10 mouse cellular contexts compared by ENCODE assay signal in the genomic region with DNA sequence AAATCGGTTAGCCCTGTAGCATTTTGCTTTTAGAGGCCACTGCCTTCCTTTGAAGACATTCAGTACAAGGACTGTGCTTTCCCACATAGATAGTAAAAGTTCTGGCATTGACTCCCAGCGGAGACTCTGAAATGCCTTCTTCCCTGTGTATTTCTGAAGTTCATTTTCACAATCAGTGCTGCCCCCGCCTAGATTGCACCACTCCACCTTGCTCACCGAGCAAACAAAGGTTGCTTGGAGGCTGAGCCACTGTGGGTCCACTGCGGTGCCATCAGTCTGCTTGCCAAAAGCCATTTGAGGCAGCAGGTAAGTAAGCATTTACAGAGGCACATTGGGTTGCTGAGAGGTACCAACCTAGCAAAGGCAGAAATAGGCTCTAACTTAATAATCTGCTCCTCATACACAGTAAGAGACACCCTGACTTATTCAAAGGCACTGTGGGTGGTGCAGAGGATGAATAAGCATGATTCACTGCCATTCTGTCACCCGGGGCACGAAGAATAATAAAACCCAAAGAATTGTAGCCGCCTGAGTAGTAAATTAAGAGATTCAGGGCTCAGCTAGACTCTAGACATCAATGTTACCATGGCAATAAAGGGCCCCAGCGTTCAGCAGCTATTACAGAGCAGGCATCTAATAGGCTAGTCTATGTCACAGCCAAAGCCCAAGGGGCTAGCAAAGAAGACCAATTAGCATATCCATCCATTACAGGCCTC. TPM values are rescaled to one million over a fixed set of nuclear protein-coding genes. Genes with fewer than 3 reads are reported as not detected.
A peak's percentile ranks its signal among the peaks of the same experiment; 100 is the strongest.
DNase-seq lines count a peak whose midpoint lies in the region; ATAC-seq and TF ChIP-seq lines count a peak whose summit lies in the region.
"Had no signal": no experiment of that assay in that cellular context is flagged by ENCODE, and none has a peak within 500 bp of the region (broad histone marks: within the 10 kb centered on the region; RNA-seq: fewer than 3 reads in every experiment).

No protein-coding gene starts in this region.

- WGBS in kidney, postnatal 0 days: 55% methylated on average over 9 of the region's 9 CpGs
- WGBS in hindbrain, embryonic 12.5 days: 56% methylated on average over 9 of the region's 9 CpGs
- WGBS in midbrain, embryonic 15.5 days: 44% methylated on average over 9 of the region's 9 CpGs

- no peak for ATAC-seq in kidney, postnatal 0 days (replicated peaks; ENCODE audit: low FRiP score, low read depth)
- peak; percentile 97 for ATAC-seq in hindbrain, embryonic 12.5 days (ENCODE audit: low FRiP score)
- peak; percentile 97 for ATAC-seq in midbrain, embryonic 15.5 days (replicated peaks)

- no peak overlapping the region for H3K4me3 ChIP-seq in kidney, postnatal 0 days (replicated peaks; ENCODE audit: low read depth, low read length)
- no peak overlapping the region for H3K4me3 ChIP-seq in hindbrain, embryonic 12.5 days
- no peak overlapping the region for H3K4me3 ChIP-seq in midbrain, embryonic 15.5 days
- H3K4me3 ChIP-seq: limb, embryonic 13.5 days had no signal

- H3K27ac ChIP-seq in kidney, postnatal 0 days: no peak overlapping the region
- H3K27ac ChIP-seq in hindbrain, embryonic 12.5 days: peak overlapping the region; percentile 80
- H3K27ac ChIP-seq in midbrain, embryonic 15.5 days: peak overlapping the region; percentile 65
- H3K27ac ChIP-seq: limb, embryonic 13.5 days had no signal

- no peak for TF ChIP-seq CTCF in kidney, postnatal 0 days (IDR thresholded peaks at IDR 0.05; ENCODE audit: low read depth)

- no peaks in the 10 kb centered on the region for H3K36me3 ChIP-seq in kidney, postnatal 0 days (ENCODE audit: insufficient read depth, low read length)
- no peaks in the 10 kb centered on the region for H3K36me3 ChIP-seq in hindbrain, embryonic 12.5 days
- H3K36me3 ChIP-seq in midbrain, embryonic 15.5 days (replicated peaks): no peaks in the 10 kb centered on the region
- H3K36me3 ChIP-seq: limb, embryonic 13.5 days had no signal

- H3K27me3 ChIP-seq in kidney, postnatal 0 days (ENCODE audit: insufficient read depth, low read length): no peaks in the 10 kb centered on the region
- no peaks in the 10 kb centered on the region for H3K27me3 ChIP-seq in hindbrain, embryonic 12.5 days
- no peaks in the 10 kb centered on the region for H3K27me3 ChIP-seq in midbrain, embryonic 15.5 days (replicated peaks)
- H3K27me3 ChIP-seq: limb, embryonic 13.5 days had no signal

- no peaks in the 10 kb centered on the region for H3K4me1 ChIP-seq in kidney, postnatal 0 days (replicated peaks; ENCODE audit: insufficient read depth, low read length)
- H3K4me1 ChIP-seq in hindbrain, embryonic 12.5 days: 0 out of 2 replicates have a peak, but pooled peaks cover 3% of the 10 kb centered on the region
- H3K4me1 ChIP-seq in midbrain, embryonic 15.5 days: peaks cover 7% of the 10 kb centered on the region; the same call in 1 of the 2 replicates
- H3K4me1 ChIP-seq: limb, embryonic 13.5 days had no signal

- no peak overlapping the region for H3K4me2 ChIP-seq in kidney, postnatal 0 days (ENCODE audit: low read length)
- no peak overlapping the region for H3K4me2 ChIP-seq in hindbrain, embryonic 12.5 days (replicated peaks)
- no peak overlapping the region for H3K4me2 ChIP-seq in midbrain, embryonic 15.5 days
- H3K4me2 ChIP-seq: limb, embryonic 13.5 days had no signal

- peak; percentile 15 for DNase-seq in kidney, postnatal 0 days (ENCODE audit: low spot score)
- no peak for DNase-seq in kidney, adult 8-10 months
- peak; percentile 45 for DNase-seq in embryo, embryonic 11 days
- no peak for DNase-seq in ovary, postnatal 36 days (ENCODE audit: low spot score)
- DNase-seq in thymus, postnatal 0 days (ENCODE audit: low spot score): no peak
- DNase-seq in thymus, postnatal 4 days: no peak
- DNase-seq: kidney, postnatal 14 days had no signal

- H3K9me3 ChIP-seq in kidney, postnatal 0 days (replicated peaks; ENCODE audit: low read length): no peaks in the 10 kb centered on the region
- H3K9me3 ChIP-seq in hindbrain, embryonic 12.5 days (replicated peaks): no peaks in the 10 kb centered on the region
- no peaks in the 10 kb centered on the region for H3K9me3 ChIP-seq in midbrain, embryonic 15.5 days
- H3K9me3 ChIP-seq: limb, embryonic 13.5 days had no signal

- no peak overlapping the region for H3K9ac ChIP-seq in kidney, postnatal 0 days (ENCODE audit: low read depth, low read length)
- no peak overlapping the region for H3K9ac ChIP-seq in hindbrain, embryonic 12.5 days
- H3K9ac ChIP-seq in midbrain, embryonic 15.5 days: no peak overlapping the region
- H3K9ac ChIP-seq: limb, embryonic 13.5 days had no signal

RNA-seq across cellular contexts. Expression of a gene that starts 2.9 kb away (rescaled TPM):
- polyA plus RNA-seq in kidney, postnatal 0 days (2015; fragmentation: Nextera tagmentation; extraction: Ambion mirVana): 0.04 TPM in 1 of 2 replicates, not detected in the other
- 0.06 and 0.40 TPM in 2 replicates for polyA plus RNA-seq in hindbrain, embryonic 12.5 days (2016; fragmentation: Nextera tagmentation; extraction: Ambion mirVana)
- polyA plus RNA-seq in midbrain, embryonic 15.5 days (2015; fragmentation: Nextera tagmentation; extraction: Ambion mirVana): not detected in 2 replicates
- polyA plus RNA-seq in thymus, postnatal 0 days (2015; fragmentation: Nextera tagmentation; extraction: Ambion mirVana): 0.03 and 0.04 TPM in 2 replicates

Comparison
In these comparisons a context has a peak if more than half of its experiments do, and no peak if none do; other contexts are left out.
1. DNase-seq: peak in kidney, postnatal 0 days (single experiment) and embryo, embryonic 11 days (single experiment); none in kidney, adult 8-10 months (0 of 2), ovary, postnatal 36 days (single experiment), thymus, postnatal 0 days (single experiment) and thymus, postnatal 4 days (single experiment).